Mouse (Mus musculus) spleen, postnatal 10 days (tissue): ENCODE measurements around the gene Ets2.
"Not testable (repeated sequence)": the region's sequence is repeated elsewhere in the genome, so short reads cannot be mapped to it uniquely, and the experiment has no call there.

Experiments
- DNase-seq, 2 experiments: peaks; one replicate each; pipeline ENCODE4 v3.0.0; 2021 to 2022; ENCODE audit warnings: low spot score in 2 of 2

The Ets2 gene

DNA sequence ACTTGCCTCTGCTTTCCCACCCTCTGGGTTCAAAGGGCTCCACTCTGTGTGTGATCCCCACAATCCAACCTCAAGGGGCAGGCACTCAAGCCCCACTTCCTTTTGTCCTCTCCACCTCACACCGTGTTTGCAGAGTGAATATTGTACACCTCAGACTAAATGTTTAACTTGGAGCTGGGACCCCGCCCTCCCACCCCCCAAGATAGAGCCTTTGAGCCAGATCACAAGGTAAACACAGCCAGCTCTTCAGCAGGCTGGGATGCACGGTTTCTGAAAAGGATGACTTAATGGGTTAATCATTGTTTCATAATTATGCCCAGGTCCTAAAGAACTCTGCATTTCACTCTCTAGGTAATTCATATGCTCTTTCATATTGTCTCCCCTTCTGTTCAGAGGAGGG, 2.2 kb upstream of the Ets2 start:
- DNase-seq: no peak

DNA sequence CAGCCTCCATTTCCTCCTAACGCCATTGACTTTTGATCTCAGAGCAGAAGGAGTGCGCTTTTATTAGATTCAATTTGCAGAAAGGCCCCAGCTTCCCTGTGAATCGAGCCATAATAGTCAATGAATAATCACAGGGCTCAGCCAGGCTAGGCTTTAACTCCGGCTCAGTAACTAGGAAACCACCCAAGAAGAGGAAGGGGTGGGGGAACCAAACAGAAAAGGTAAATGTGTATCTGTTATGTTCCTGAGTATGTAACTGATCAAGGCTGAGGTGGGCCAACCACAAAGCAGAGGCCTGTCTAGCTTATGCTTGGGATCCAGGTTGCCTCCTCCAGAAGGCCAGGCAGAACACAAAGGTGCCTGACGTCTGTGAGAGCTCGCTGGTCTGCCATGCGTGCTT, 1.7 kb upstream of the Ets2 start:
- no peak for DNase-seq

DNA sequence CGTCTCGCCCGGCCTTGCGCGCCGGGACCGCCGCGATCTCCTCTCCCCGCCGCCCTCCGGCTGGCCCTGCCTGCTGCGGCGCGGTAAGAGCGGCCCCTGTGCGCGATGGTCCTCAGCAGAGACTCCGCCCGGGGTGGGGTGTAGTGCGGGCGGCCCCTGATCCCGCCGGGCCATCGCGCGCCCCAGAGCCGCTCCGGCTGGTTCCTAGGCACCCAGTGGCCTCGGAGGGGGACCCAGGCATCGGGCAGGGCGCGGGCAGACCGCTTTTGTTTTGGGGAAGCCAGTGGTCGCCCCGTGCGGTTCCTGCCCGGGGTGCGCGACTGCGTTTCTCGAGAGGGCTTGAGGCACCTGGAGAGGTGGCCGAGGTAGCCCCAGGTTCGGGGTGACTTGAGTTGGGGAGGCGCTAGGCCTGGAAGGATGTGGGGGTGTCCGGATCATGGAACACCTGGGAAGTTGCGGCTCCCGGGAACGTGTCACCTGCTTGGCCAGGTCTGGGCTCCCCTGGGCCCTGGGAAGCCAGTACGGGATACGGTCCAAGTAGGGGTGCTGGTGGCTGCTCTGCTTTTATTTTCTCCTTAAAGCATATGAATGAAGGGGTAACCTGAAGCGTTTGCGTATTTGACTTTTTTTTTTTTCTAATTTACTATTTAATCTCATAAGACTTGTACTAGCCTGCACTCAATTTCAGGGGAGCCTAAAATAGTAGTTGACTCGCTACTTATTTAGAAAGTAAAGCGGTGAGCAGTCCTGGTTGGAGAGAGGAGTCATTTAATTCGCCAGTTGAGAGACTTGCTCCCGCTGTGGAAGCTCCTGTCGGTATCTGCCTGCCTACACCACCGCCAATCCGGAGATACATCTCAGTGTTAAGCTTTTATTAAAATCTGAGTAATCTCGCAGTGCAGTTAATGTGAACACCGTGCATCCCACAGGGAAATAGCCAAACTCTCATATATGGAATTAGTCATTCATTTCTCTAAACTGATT, 979 bp downstream of the Ets2 start:
- DNase-seq: peak in 1 of 2 experiments; percentile 70

DNA sequence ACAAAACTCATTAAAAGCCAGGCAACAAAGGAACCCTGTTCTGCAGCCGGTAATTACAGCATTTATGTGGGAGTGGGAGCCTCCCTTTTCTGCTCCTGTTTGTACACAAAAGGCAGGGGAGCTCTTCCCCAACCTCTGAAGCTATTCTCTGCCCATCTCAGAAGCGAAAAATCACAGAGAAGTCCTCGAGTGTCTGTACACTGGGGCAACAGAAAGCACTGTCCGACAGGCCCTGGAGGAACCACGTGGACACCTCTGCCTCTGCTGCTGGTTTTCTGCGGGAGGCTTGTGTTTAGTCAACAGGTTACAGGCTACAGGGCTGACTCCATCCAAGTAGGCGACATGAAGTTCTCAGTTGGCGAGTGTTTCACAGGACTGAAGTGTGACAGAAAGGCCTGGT, 2.1 kb downstream of the Ets2 start:
- no peak for DNase-seq

DNA sequence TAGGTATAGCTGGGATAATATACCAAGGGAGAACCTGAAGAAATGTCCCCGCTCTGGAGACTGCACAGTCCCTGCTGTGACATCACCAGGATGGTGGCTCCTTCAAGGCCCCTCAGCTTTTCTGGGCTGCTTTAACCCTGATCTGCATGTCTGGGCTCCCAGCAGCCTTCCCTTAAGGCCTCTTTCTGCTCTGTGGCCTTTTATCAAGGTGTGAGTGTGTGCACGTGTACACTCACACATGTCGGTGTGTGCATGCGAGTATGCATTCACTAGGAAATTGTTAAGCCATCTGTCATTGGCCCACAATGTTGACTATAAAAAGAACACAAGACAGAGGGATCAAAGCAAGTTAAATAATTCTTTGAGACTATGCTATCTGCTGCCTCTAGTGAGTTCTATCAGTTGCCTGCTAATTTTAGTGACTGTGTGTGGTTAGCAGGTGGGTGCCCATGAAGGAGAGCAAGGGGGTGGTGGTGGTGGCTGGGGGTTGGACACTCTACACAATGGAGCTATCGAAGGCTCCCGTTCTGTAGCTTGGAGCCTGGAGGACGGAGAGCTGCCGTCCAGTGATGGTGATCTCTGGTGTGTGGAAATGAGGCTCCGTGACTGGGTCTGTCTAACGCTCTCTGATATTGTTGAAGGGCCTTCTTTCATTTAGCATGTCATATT, 2.9 kb downstream of the Ets2 start:
- DNase-seq: no peak

DNA sequence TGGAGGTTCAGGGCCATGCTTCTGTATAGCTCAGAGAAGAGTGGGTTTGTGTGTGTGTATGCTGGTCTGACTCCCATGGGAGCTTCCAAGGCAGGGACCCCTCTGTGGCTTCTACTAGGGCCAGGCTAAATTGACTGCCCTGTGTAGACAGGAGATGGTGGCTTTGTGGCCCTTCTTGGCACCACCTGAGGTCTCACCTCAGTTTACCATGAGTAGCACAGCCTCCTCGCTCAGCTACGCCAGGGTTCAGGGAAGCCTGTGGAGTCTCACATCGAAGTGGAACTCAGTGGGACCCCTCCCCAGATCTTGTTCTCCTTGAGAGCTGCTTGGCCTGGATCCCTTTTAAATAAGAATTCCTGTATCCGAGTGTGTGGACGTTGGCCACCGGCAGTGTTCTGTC, 3.9 kb downstream of the Ets2 start:
- no peak for DNase-seq

DNA sequence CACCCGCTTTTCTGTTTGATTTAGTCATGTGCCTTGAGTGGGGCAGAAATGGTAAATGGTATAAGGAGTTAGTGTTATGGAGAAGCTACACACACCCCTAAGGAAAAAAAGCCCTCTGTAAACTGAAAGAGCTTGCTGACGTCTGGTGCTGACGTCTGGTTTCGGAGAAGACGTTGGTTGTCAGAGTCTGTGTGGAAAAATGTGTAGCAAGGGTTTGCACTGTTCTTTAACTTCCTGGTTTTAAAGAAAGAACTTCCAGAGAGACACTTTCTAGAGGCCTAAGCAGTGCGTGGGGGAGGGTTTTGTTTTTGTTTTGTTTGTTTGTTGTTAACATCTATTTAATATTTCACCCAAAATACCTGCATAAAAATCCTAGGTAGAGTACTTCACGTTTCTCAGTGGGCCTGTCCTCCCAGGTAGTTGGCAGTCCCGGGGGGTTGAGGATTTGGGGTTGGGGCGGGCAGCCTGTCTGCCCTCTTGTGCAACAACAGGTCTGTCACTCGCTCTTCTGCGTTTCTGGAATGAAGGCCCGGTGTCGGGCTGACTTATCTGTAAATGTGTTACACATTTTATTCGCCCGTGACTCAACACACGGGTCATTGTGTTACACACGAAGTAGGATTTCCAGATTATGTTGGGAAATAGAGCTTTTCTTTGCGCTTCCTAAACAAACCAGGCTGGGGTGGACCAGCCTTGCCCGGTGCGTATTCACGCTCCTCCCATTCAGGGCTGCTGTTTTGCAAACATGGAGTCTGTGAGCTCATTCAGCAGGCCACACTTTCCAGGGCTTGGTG, 6.5 kb downstream of the Ets2 start:
- DNase-seq: no peak

DNA sequence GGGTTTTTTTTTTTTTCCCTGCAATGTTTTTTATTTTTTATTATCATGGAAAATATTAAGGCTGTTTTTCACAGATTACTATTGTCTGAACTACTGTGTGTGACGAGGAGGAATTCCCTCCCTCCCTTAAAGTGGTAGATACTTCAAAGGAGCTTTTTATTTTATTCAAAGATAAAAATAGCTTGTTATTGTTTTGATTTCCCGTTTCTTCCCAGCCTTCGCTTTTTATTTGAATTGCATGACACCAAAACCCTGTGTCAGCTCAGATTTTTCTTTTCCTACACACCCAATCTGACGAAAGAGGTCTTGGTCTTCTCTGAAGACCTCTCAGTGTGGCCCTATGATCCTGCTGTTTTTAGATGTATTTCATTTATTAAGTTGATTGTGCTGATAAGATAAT, 7.3 kb downstream of the Ets2 start:
- no peak for DNase-seq

DNA sequence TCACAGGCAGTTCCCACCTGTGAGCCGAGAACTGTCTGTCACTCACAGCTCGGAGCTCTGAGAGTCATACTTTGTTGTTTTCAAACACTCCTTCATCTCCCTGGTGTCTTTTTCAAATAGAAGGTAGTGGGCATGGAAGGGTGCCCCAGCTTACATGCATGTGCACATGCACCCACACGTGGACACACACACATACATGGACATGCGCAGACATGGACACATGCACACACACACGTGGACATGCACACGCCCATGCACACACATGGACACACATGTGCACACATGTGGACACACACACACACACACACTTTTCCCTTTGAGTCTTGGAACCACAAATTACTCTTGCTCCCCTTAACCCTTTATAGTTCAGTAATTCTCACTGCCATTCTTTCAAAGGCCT, 8.3 kb downstream of the Ets2 start:
- DNase-seq: no peak

DNA sequence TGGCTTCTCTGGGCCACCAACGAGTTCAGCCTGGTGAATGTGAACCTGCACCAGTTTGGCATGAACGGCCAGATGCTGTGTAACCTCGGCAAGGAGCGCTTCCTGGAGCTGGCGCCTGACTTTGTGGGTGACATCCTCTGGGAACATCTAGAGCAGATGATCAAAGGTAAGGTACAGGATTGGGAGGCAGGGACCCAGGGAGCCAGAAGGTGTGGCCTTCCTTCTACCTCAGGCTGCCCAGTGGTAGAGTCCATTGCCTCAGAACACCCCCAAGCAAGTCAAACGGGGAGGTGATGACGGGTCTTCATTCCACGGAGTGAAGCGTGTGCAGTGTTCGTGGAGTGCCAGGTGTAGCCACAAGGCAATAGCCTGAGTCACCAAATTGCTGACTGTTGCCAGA, 10.2 kb downstream of the Ets2 start:
- no peak for DNase-seq

DNA sequence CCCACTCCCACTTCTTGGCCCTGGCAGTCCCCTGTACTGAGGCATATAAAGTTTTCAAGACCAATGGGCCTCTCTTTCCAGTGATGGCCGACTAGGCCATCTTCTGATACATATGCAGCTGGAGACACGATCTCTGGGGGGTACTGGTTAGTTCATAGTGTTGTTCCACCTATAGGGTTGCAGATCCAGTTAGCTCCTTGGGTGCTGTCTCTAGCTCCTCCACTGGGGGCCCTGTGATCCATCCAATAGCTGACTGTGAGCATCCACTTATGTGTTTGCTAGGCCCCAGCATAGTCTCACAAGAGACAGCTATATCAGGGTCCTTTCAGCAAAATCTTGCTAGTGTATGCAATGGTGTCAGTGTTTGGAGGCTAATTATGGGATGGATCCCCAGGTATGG, 11.2 kb downstream of the Ets2 start:
- DNase-seq: not testable (repeated sequence)

DNA sequence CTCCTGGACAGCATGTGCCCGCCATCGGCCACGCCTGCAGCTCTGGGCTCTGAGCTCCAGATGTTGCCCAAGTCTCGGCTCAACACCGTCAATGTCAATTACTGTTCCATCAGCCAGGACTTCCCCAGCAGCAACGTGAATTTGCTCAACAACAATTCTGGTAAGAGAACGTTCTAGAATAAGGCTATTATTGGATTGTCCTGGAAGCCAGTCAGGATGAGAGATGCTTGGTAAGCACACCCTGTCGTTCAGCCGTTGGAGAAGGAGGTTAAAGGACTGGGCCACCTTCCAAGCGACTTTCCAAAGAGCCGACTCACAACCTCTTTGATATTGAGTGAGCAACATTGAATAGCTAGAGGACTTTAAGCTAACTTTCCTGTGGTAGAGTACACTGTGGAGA, 13.2 kb downstream of the Ets2 start:
- DNase-seq: no peak

DNA sequence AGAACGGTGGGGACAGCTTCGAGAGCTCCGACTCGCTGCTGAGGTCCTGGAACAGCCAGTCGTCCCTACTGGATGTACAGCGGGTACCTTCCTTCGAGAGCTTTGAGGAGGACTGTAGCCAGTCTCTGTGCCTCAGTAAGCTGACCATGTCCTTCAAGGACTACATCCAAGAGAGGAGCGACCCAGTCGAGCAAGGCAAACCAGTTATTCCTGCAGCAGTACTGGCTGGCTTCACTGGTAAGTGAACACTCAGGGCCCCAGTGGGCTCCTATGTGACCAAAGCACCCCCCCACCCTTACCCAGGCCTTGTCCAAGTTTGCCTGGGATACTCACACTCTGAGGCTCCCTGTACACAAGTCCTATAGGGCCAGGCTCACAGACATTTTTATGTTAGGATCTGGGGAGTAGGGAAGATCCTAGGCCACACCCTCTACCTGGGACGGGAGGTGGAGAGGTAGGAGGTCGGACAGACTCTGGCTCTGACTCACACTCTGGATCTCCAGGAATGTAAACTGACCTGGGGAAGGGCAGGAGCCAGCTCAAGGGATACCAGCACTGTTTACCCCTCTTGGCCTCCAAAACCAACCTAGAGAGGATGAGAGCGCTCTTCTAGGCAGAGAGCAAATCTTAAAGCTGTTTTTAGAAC, 14.3 kb downstream of the Ets2 start:
- DNase-seq: no peak

DNA sequence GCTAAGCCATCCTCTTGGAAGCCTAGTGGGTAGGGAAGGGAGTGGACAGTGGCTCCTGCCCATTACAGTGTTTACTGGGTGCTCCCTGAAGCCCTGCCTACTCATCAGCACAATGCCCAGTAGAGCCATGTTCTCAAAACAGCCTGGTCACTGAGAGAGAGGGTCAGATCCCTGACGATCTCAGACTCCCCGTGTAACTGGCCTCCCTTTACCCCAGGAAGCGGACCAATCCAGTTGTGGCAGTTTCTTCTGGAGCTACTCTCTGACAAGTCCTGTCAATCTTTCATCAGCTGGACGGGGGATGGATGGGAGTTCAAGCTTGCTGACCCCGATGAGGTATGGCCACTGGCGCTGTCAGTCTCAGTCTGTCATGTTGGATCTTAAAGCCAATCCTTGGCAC, 15.8 kb downstream of the Ets2 start:
- DNase-seq: no peak

DNA sequence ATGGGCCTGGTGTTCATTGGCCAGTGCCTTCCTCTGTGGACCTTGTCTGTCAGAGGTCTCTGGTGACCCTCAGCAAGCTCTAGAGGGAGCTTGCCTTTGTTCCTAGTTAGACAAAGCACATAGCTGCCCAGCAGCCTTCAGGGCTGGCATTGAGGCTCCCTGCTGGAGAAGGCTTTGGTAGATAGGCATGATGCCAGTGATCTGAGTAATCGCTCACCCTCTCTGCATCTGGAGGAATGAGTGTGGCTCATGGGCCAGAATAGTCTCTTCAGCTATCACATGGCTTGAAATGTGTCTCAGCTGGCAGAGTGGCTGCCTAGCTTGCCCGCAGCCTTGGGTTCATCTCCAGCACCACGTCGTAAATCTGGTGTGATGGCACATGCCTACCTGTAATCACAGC, 16.2 kb downstream of the Ets2 start:
- DNase-seq: no peak

DNA sequence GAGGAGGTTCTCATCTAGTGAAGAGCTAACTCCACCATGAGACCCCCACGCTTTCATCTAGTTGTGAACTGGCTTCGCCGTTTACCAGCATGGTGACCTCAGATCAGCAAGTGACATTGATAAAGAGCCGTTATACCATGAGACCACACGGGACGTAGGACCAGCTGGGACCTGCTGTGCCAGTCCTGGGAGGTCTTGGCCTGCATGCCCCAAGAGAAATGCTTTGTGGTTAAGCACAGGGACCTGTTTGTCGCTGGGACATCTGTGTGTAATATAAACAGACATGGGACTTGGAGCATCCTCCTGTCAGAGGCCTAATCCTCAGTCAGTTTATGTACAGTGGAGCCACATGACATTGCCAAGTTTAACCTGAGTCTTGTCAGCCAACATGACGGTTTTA, 18.7 kb downstream of the Ets2 start:
- DNase-seq: no peak

DNA sequence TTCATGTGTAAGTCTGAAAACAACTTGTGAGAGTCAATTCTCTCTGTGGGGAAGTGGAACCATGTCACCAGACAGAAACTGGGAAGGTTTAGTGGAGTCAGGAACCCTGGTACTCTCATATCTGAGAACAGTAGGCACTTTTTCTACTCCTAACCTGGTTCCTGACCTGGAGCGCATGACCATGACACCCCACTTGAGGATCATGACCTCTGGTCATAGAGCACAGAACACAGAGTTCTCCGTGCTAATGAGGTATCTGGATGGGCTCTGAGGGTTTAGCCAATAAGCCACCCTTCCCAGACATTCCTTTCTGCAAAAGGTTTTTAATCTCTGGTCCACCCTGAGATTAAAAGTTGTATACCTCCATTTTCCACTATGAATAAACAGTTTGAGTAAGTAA, 22.4 kb downstream of the Ets2 start:
- DNase-seq: no peak

DNA sequence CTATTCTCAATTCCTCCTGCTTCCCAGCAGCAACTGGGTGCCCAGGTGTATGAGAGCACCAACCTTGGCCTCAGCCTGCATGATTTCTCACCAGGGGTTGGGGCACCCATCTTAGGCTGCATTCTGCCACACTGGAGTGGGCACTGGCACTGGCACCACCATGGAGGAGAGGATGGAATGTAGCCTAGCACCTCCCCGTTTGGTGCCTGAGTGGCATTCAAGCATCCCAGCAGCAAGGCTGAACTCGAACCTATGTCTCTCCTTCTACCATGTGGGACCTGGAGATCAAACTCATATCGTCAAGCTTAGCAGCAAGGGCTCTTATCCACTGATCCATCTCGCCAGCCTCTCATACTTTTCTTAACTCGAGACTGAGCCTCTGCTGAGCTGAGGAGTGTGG, 22.9 kb downstream of the Ets2 start:
- no peak for DNase-seq

DNA sequence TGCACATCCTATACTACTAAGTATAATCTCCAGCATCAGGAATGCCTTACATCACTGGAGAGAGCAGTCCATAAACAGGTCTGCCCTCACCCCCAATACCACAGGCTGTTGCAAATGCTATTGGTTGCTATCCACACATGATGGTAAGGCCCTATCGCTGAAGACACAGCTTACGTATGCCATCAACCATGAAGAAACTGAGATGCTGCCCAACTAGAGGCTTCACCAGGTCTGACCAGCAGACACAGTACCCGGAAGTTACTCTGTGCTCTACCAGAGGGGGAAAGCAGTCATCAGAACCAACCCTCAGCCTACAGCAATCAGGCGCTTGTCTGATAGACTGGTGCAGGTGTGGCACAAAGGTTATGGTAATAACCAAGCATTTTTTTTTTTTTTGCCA, 24.9 kb downstream of the Ets2 start:
- no peak for DNase-seq

DNA sequence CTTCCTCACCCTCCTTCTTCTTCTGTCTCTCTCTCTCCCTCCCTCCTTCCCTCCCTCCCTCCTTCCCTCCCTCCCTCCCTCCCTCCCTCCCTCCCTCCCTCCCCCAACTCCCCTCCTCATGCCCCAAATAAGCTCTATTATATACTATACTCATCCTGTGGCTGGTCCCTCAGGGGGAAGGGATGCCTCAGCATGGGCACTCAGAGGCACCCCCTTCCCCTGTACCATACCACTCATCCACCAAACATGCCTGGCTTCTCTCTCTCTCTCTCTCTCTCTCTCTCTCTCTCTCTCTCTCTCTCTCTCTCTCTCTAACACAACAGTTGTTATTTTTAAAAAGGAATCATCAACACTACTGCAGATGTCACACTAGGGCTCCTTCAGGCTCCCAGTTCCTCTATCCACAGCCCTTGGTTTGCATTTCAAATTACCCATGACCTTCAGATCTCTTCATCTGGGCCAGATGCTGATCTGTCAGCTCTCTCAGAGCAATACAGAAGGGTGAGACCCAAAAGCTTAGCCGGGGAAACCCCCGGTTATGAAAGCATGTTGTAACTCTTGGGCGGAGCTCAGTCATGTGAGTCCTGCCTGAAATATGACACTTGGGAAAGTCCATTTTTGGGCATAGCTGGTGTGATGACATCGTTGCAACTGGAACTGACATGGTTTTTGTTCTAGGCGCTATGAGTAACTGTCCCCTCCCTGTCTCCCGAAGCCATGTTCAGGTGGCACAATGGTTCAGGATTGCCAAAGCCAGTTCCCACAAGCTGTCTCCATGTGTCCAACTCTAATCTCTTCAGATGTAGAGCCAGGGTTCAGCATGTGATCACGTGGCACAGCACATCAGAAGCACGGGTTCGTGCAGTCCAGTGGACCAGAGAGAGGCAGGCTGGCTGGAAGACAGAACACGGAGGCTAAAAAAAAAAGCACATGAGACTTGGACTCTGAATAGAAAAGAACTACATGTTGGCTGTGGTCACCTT, 26.9 kb downstream of the Ets2 start:
- DNase-seq: peak in 1 of 2 experiments; percentile 67

DNA sequence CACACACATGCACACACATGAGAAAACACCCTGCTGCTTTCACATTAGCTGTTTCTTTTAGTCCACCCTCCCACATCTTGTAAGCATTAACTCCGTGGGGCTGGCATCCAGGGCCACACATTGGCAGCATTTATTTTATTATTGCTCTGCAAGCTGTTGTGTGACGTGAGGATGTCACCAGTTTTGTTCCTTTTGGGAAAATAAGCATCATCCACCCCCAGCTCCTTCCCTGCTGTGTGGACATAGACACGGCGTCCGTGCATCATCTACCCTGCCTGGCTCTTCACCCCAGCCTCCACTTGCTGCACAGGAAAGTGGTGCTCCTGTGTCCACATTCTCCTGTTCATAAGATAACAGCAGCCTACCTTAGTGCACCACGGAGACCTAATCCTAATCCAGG, 27.9 kb downstream of the Ets2 start:
- DNase-seq: no peak
